Mouse (Mus musculus) naive thymus-derived CD4-positive, alpha-beta T cell, adult 2 months (primary cell): ENCODE results near the gene Nos3.

Source experiments
- DNase-seq: peaks from one replicate; pipeline ENCODE4 v3.0.0-alpha.2; 2011; ENCODE audit warnings: low read depth

Gene Nos3

GRCm38 (mm10) chr5:24426556-24427284 lies 62.1 kb downstream of the Nos3 start:
- no peak for DNase-seq

GRCm38 (mm10) chr5:24427285-24427633 lies 62.6 kb downstream of the Nos3 start:
- DNase-seq: no peak

GRCm38 (mm10) chr5:24427981-24428402 lies 63.4 kb downstream of the Nos3 start:
- no peak for DNase-seq

GRCm38 (mm10) chr5:24428596-24428995 lies 64.0 kb downstream of the Nos3 start:
- DNase-seq: no peak

- no peak for DNase-seq
These were observed 69.4 kb downstream of the Nos3 start for GRCm38 (mm10) chr5:24433993-24434392.
